Mouse (Mus musculus): ENCODE measurements around the gene Vmn1r112. TPM values are rescaled to one million over a fixed set of nuclear protein-coding genes. Genes with fewer than 3 reads are reported as not detected.

Vmn1r112 gene
- not detected for polyA plus RNA-seq (2014; fragmentation: Illumina TruSeq; extraction: RNeasy Lipid Tissue Mini Kit (QIAGEN cat#74804); ENCODE audit: low read depth, low replicate concordance)

GRCm38 (mm10) chr7:20770885-20771284 is at the start of gene Vmn1r112:
Gene Vmn1r112, plus strand, starts transcription at chr7:20771185.

GRCm38 (mm10) chr7:20730524-20730923 is 40.5 kb upstream of the Vmn1r112 start, which contains the start of gene Gm10668:
Gene Gm10668, minus strand, starts transcription at chr7:20730624.

GRCm38 (mm10) chr7:20786985-20787384 is 16.0 kb downstream of the Vmn1r112 start, which contains the start of gene Vmn1r113:
Gene Vmn1r113, plus strand, starts transcription at chr7:20787285.

GRCm38 (mm10) chr7:20812086-20812485 is 41.1 kb downstream of the Vmn1r112 start, which contains the start of gene Vmn1r114:
Gene Vmn1r114, minus strand, starts transcription at chr7:20812186.

Other genes with a start within 250 kb of the Vmn1r112 start
- gene Vmn1r104, start 237.3 kb upstream of the Vmn1r112 start, polyA plus RNA-seq (2014; fragmentation: Illumina TruSeq; extraction: RNeasy Lipid Tissue Mini Kit (QIAGEN cat#74804); ENCODE audit: low read depth, low replicate concordance) = not detected
- gene Gm5726, start 225.4 kb upstream of the Vmn1r112 start, polyA plus RNA-seq (2014; fragmentation: Illumina TruSeq; extraction: RNeasy Lipid Tissue Mini Kit (QIAGEN cat#74804); ENCODE audit: low read depth, low replicate concordance) = not detected
- not detected for gene Gm4141, start 194.9 kb upstream of the Vmn1r112 start, polyA plus RNA-seq (2014; fragmentation: Illumina TruSeq; extraction: RNeasy Lipid Tissue Mini Kit (QIAGEN cat#74804); ENCODE audit: low read depth, low replicate concordance)
- 0.60 TPM for gene Gm4513, start 172.2 kb upstream of the Vmn1r112 start, polyA plus RNA-seq (2014; fragmentation: Illumina TruSeq; extraction: RNeasy Lipid Tissue Mini Kit (QIAGEN cat#74804); ENCODE audit: low read depth, low replicate concordance)
- gene Vmn1r107, start 102.3 kb upstream of the Vmn1r112 start, polyA plus RNA-seq (2014; fragmentation: Illumina TruSeq; extraction: RNeasy Lipid Tissue Mini Kit (QIAGEN cat#74804); ENCODE audit: low read depth, low replicate concordance) = not detected
- not detected for gene Vmn1r111, start 68.0 kb upstream of the Vmn1r112 start, polyA plus RNA-seq (2014; fragmentation: Illumina TruSeq; extraction: RNeasy Lipid Tissue Mini Kit (QIAGEN cat#74804); ENCODE audit: low read depth, low replicate concordance)
- 0.20 TPM for gene Gm10668, start 40.6 kb upstream of the Vmn1r112 start, polyA plus RNA-seq (2014; fragmentation: Illumina TruSeq; extraction: RNeasy Lipid Tissue Mini Kit (QIAGEN cat#74804); ENCODE audit: low read depth, low replicate concordance)
- gene Vmn1r113, start 16.1 kb downstream of the Vmn1r112 start, polyA plus RNA-seq (2014; fragmentation: Illumina TruSeq; extraction: RNeasy Lipid Tissue Mini Kit (QIAGEN cat#74804); ENCODE audit: low read depth, low replicate concordance) = not detected
- not detected for gene Vmn1r114, start 41.0 kb downstream of the Vmn1r112 start, polyA plus RNA-seq (2014; fragmentation: Illumina TruSeq; extraction: RNeasy Lipid Tissue Mini Kit (QIAGEN cat#74804); ENCODE audit: low read depth, low replicate concordance)
- not detected for gene Vmn1r115, start 73.8 kb downstream of the Vmn1r112 start, polyA plus RNA-seq (2014; fragmentation: Illumina TruSeq; extraction: RNeasy Lipid Tissue Mini Kit (QIAGEN cat#74804); ENCODE audit: low read depth, low replicate concordance)
- not detected for gene Vmn1r116, start 101.1 kb downstream of the Vmn1r112 start, polyA plus RNA-seq (2014; fragmentation: Illumina TruSeq; extraction: RNeasy Lipid Tissue Mini Kit (QIAGEN cat#74804); ENCODE audit: low read depth, low replicate concordance)
- gene Vmn1r117, start 112.9 kb downstream of the Vmn1r112 start, polyA plus RNA-seq (2014; fragmentation: Illumina TruSeq; extraction: RNeasy Lipid Tissue Mini Kit (QIAGEN cat#74804); ENCODE audit: low read depth, low replicate concordance) = not detected
- gene Vmn1r118, start 141.2 kb downstream of the Vmn1r112 start, polyA plus RNA-seq (2014; fragmentation: Illumina TruSeq; extraction: RNeasy Lipid Tissue Mini Kit (QIAGEN cat#74804); ENCODE audit: low read depth, low replicate concordance) = not detected
- not detected for gene Vmn1r119, start 241.3 kb downstream of the Vmn1r112 start, polyA plus RNA-seq (2014; fragmentation: Illumina TruSeq; extraction: RNeasy Lipid Tissue Mini Kit (QIAGEN cat#74804); ENCODE audit: low read depth, low replicate concordance)

Measured in testis, adult 10 weeks (tissue).